Mouse (Mus musculus): ENCODE data around the gene Sugp1. TPM values are rescaled to one million over a fixed set of nuclear protein-coding genes. Genes with fewer than 3 reads are reported as not detected.

Gene Sugp1
- polyA plus RNA-seq, 1 experiment from 2014 or later: 37.0 TPM

DNA sequence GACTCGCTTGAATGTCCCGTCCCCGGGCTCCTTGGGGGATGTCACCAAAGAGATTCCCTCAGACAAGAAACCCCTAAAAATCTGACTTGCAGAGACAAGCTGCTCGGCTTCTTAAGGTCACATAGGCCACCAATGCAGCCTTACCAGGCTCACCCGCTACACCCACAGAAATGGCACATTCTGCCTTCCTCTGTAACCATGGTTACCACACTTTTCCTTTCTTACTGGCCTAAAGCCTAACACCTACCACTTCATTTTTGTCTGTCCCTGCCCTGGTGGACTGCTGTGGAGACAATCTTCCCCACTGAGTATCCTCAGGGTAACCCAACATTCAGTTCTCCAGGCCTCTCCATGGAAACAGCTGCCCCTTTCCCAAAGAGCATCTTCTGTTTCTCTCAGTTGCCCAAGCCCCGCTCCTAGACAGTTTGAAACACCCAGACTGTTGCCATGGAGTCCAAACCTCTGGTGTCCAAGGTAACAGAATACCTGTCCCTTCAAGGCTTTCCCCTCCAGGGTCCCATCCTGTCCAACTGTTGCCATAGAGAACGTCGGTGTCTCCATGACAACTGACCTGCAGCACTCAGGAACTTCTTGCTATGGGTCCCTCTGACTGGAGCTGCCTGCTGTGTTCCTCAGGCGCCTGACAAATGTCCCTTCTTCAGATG is 46.8 kb downstream of the Sugp1 start:
- H3K27ac ChIP-seq (ENCODE audit: low read length): no peak overlapping the region
- 59% methylated on average over 9 of the region's 9 CpGs for WGBS
- peaks cover 7% of the 10 kb centered on the region for H3K4me1 ChIP-seq (ENCODE audit: control insufficient read depth, insufficient read depth, low read length)
- ATAC-seq: no peak
- H3K27me3 ChIP-seq (replicated peaks; ENCODE audit: control insufficient read depth, insufficient read depth, low read length): peaks cover 65% of the 10 kb centered on the region
- no peak overlapping the region for H3K9ac ChIP-seq (ENCODE audit: low read depth, low read length)
- H3K36me3 ChIP-seq (ENCODE audit: control insufficient read depth, insufficient read depth, low read length): no peaks in the 10 kb centered on the region
- H3K9me3 ChIP-seq (ENCODE audit: control insufficient read depth, low read length): no peaks in the 10 kb centered on the region
- no peak overlapping the region for H3K4me3 ChIP-seq (ENCODE audit: low read length)
- no peak overlapping the region for H3K4me2 ChIP-seq (ENCODE audit: low read depth, low read length)

DNA sequence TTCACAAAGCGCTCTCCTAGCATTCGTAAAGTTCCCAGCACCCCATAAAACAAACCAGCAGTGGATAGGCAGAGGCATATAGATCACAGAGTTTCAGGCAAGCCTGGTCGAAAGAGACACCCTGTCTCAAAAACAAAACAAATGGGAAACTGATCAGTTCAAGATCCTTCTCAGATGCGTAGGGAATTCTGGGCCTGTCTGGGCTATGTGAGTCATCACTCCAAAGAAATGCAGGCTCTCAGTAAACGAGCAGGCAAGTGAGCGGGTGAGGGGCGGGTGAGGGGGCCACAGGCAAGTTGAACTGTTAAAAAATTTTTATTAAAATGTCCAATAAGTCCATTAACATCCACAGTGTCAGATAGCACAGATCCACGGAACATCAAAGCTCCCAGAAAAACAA is 50.2 kb downstream of the Sugp1 start:
- no peaks in the 10 kb centered on the region for H3K36me3 ChIP-seq (ENCODE audit: control insufficient read depth, insufficient read depth, low read length)
- no peak overlapping the region for H3K4me3 ChIP-seq (ENCODE audit: low read length)
- no peak overlapping the region for H3K27ac ChIP-seq (ENCODE audit: low read length)
- H3K27me3 ChIP-seq (replicated peaks; ENCODE audit: control insufficient read depth, insufficient read depth, low read length): peaks cover 31% of the 10 kb centered on the region
- no peak overlapping the region for H3K9ac ChIP-seq (ENCODE audit: low read depth, low read length)
- ATAC-seq: no peak
- H3K4me2 ChIP-seq (ENCODE audit: low read depth, low read length): no peak overlapping the region
- 58% methylated on average over 8 of the region's 8 CpGs for WGBS
- H3K4me1 ChIP-seq (ENCODE audit: control insufficient read depth, insufficient read depth, low read length): peaks cover 4% of the 10 kb centered on the region; the same call in 1 of the 2 replicates
- no peaks in the 10 kb centered on the region for H3K9me3 ChIP-seq (ENCODE audit: control insufficient read depth, low read length)

DNA sequence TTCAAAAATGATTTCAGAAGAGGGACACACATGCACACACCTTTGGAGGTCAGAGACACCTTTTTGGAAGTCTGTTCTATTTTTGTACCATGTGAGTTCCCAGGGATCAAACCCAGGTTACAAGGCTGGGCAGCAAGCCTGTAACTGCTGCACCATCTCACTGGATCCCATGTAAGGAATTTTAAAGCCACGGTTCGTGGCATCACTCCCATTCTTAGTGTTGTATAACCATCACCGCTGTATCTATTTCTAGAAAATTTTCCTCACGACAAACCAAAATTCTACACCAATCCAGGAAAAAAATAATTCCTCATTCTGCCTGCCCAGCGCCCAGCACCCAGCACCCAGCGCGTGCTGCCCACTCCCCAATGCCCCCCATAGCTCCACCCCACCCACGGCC is 56.7 kb downstream of the Sugp1 start:
- Histone ChIP-seq H3K27me3 (replicated peaks; ENCODE audit: control insufficient read depth, insufficient read depth, low read length) (no peaks in the 10 kb centered on the region), H3K27ac (ENCODE audit: low read length) (no peak overlapping the region), H3K36me3 (ENCODE audit: control insufficient read depth, insufficient read depth, low read length) (no peaks in the 10 kb centered on the region), H3K9me3 (ENCODE audit: control insufficient read depth, low read length) (no peaks in the 10 kb centered on the region), H3K9ac (ENCODE audit: low read depth, low read length) (no peak overlapping the region), H3K4me2 (ENCODE audit: low read depth, low read length) (no peak overlapping the region), H3K4me1 (ENCODE audit: control insufficient read depth, insufficient read depth, low read length) (no peaks in the 10 kb centered on the region), H3K4me3 (ENCODE audit: low read length) (no peak overlapping the region)
- 68% methylated on average over 8 of the region's 8 CpGs for WGBS
- ATAC-seq: no peak

DNA sequence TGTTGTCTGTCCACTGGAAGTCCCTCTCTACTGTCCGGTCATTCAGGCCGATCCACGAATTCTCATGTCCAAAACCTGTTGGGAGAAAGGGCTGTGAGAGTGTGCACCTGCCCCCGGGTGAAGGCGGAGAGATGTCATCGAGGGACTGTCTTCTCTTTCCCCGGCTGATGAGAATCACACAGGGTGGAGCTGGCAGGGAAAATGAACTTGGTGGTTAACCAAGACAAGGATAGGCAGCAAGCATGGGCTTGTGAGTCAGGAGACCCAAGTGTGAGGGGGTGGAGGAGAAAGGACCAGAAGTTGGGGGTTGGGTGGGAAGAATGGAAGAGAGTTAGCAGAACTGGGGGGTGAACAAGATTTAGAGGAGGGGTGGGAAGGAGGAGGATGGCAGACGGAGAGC is 57.6 kb downstream of the Sugp1 start:
- Histone ChIP-seq H3K27ac (ENCODE audit: low read length) (no peak overlapping the region), H3K27me3 (replicated peaks; ENCODE audit: control insufficient read depth, insufficient read depth, low read length) (no peaks in the 10 kb centered on the region), H3K9ac (ENCODE audit: low read depth, low read length) (no peak overlapping the region), H3K4me3 (ENCODE audit: low read length) (no peak overlapping the region), H3K4me2 (ENCODE audit: low read depth, low read length) (no peak overlapping the region), H3K4me1 (ENCODE audit: control insufficient read depth, insufficient read depth, low read length) (no peaks in the 10 kb centered on the region), H3K9me3 (ENCODE audit: control insufficient read depth, low read length) (no peaks in the 10 kb centered on the region), H3K36me3 (ENCODE audit: control insufficient read depth, insufficient read depth, low read length) (no peaks in the 10 kb centered on the region)
- no peak for ATAC-seq
- 80% methylated on average over 8 of the region's 8 CpGs for WGBS

DNA sequence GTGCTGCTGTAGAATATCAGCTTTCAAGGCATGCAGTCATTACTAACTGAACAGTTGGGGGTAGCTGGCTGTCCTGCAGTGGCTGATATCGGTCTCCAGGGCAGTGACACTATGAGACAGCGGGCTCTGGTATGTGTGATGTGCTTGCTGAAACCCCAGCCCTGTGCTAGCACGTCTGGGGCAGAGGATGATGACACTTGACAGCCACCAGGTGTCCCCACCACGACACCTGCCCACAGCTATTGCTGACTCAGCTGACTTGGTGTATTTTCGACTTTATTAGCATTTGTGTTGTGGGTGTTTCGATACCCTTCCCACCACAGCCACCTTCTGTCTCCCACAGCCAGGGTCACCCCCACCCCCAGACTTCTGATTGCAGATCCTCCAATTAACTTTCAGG is 61.9 kb downstream of the Sugp1 start:
- no peak overlapping the region for H3K27ac ChIP-seq (ENCODE audit: low read length)
- H3K27me3 ChIP-seq (replicated peaks; ENCODE audit: control insufficient read depth, insufficient read depth, low read length): no peaks in the 10 kb centered on the region; the same call in 1 of the 2 replicates
- ATAC-seq: peak; percentile 46; the same call in 1 of the 2 replicates
- no peak overlapping the region for H3K9ac ChIP-seq (ENCODE audit: low read depth, low read length)
- no peaks in the 10 kb centered on the region for H3K9me3 ChIP-seq (ENCODE audit: control insufficient read depth, low read length)
- no peak overlapping the region for H3K4me3 ChIP-seq (ENCODE audit: low read length)
- no peak overlapping the region for H3K4me2 ChIP-seq (ENCODE audit: low read depth, low read length)
- H3K4me1 ChIP-seq (ENCODE audit: control insufficient read depth, insufficient read depth, low read length): no peaks in the 10 kb centered on the region
- H3K36me3 ChIP-seq (ENCODE audit: control insufficient read depth, insufficient read depth, low read length): no peaks in the 10 kb centered on the region
- 14% methylated on average over 6 of the region's 6 CpGs for WGBS

DNA sequence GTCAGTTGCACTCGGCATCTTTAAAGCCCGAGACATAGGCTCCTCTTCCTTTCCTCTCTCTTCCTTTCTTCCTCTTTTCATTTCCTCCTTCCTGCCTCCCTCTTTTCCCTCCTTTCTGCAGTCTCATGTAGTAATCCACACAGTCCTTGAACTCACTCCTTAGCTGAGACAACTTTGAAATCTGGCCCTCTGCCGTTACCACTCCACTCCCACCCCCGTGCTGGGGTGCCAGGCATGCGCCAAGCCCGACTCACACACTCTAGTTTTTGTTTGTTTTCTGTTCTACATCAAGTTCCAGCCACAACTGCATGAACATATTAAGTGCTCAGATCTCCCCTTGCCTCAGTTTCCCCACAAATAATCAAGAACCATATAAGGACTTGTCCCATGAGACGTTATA is 62.3 kb downstream of the Sugp1 start:
- WGBS: 75% methylated on average over 7 of the region's 7 CpGs
- no peaks in the 10 kb centered on the region for H3K9me3 ChIP-seq (ENCODE audit: control insufficient read depth, low read length)

DNA sequence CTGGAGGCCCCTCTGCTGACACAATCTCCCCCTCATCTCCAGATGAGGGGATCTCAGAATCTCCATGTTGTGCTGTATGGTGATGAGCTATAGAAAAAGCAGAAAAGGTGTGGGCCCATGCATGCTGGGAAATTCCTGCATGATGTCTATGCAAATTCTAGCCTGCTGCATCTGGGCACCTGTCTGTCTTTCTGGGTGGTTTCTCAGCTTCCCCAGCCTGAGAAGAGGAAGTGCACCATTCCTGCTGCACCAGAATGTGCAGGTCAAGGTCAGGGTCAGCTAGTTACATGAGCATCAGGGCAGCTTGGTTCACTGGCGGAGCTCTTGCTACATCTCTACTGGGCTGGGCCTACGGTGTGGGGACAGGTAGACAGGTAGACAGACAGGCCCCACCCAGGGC is 67.8 kb downstream of the Sugp1 start:
- Histone ChIP-seq H3K4me1 (ENCODE audit: control insufficient read depth, insufficient read depth, low read length) (no peaks in the 10 kb centered on the region), H3K4me3 (ENCODE audit: low read length) (no peak overlapping the region), H3K27me3 (replicated peaks; ENCODE audit: control insufficient read depth, insufficient read depth, low read length) (peaks cover 47% of the 10 kb centered on the region), H3K9me3 (ENCODE audit: control insufficient read depth, low read length) (no peaks in the 10 kb centered on the region), H3K9ac (ENCODE audit: low read depth, low read length) (no peak overlapping the region), H3K4me2 (ENCODE audit: low read depth, low read length) (no peak overlapping the region), H3K36me3 (ENCODE audit: control insufficient read depth, insufficient read depth, low read length) (no peaks in the 10 kb centered on the region), H3K27ac (ENCODE audit: low read length) (no peak overlapping the region)
- no peak for ATAC-seq
- WGBS: 89% methylated on average over 2 of the region's 2 CpGs

More for the DNA sequence above, 62.3 kb downstream of the Sugp1 start:
- Histone ChIP-seq H3K4me3 (ENCODE audit: low read length) (no peak overlapping the region), H3K4me2 (ENCODE audit: low read depth, low read length) (no peak overlapping the region), H3K36me3 (ENCODE audit: control insufficient read depth, insufficient read depth, low read length) (no peaks in the 10 kb centered on the region), H3K9ac (ENCODE audit: low read depth, low read length) (no peak overlapping the region), H3K27ac (ENCODE audit: low read length) (no peak overlapping the region), H3K4me1 (ENCODE audit: control insufficient read depth, insufficient read depth, low read length) (no peaks in the 10 kb centered on the region), H3K27me3 (replicated peaks; ENCODE audit: control insufficient read depth, insufficient read depth, low read length) (no peaks in the 10 kb centered on the region; the same call in 1 of the 2 replicates)
- no peak for ATAC-seq

DNA sequence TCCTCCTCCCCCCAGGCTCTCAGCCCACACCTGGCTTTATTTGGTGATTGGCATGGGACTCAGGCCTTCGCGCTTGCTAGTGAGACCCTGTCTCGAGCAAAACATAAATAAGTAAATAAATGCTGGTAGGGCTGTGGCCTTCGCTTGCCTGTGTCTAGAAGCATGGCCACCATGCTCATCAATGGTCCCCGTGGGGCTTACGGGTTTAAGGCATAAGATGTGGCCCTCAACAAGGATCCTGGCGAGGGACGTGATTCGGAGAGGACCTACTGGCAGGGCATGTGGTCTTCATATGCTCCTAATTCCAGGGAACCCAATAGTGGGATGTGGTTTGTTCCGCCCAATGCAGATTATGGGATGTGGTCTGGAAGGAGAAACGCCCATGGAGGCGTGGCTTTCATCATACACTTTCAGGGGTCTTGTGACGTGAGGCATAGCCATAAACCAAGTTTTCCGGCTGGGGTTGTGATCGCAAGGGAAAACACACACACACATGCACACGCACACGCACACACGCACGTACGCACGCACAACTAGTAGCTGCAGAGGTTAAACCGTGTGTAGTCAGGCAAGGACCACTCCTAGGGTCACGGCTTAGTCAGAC is 68.7 kb downstream of the Sugp1 start:
- Histone ChIP-seq H3K9me3 (ENCODE audit: control insufficient read depth, low read length) (no peaks in the 10 kb centered on the region), H3K36me3 (ENCODE audit: control insufficient read depth, insufficient read depth, low read length) (no peaks in the 10 kb centered on the region), H3K27me3 (replicated peaks; ENCODE audit: control insufficient read depth, insufficient read depth, low read length) (peaks cover 47% of the 10 kb centered on the region), H3K4me2 (ENCODE audit: low read depth, low read length) (no peak overlapping the region), H3K9ac (ENCODE audit: low read depth, low read length) (no peak overlapping the region), H3K27ac (ENCODE audit: low read length) (no peak overlapping the region), H3K4me1 (ENCODE audit: control insufficient read depth, insufficient read depth, low read length) (no peaks in the 10 kb centered on the region), H3K4me3 (ENCODE audit: low read length) (no peak overlapping the region)
- ATAC-seq: no peak
- 45% methylated on average over 23 of the region's 23 CpGs for WGBS

DNA sequence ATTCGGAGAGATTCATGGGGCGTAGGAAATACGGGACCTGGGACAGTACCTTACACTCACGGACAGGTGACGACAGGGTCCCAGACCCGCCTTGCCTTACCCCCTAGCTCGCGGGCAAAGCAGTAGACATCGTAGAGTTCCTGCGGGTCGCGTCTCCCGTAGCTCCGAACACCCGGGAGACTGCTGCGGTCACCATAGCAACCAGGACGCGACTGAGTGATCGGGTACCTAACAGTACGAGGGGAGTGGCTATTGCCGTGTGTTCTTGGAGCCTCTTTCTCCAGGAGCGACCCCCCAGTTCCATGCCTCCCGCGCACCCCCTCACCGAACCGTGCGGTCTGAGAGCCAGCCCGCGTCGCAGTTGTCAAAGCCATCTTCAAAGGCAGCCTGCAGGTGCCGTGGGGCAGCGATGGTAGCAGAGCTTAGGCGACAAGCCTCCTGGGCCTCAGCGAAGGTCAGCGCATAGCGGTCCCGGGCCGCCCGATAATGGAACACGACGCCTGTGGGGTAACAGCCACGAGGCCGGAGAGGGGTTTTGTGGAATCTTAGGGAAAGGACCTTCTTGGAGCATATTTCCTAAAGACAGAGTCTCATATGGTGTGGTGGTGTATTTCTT is 69.9 kb downstream of the Sugp1 start:
- Histone ChIP-seq H3K36me3 (ENCODE audit: control insufficient read depth, insufficient read depth, low read length) (no peaks in the 10 kb centered on the region), H3K9me3 (ENCODE audit: control insufficient read depth, low read length) (no peaks in the 10 kb centered on the region), H3K27ac (ENCODE audit: low read length) (no peak overlapping the region), H3K4me3 (ENCODE audit: low read length) (no peak overlapping the region), H3K9ac (ENCODE audit: low read depth, low read length) (no peak overlapping the region), H3K4me1 (ENCODE audit: control insufficient read depth, insufficient read depth, low read length) (no peaks in the 10 kb centered on the region), H3K4me2 (ENCODE audit: low read depth, low read length) (no peak overlapping the region), H3K27me3 (replicated peaks; ENCODE audit: control insufficient read depth, insufficient read depth, low read length) (peaks cover 52% of the 10 kb centered on the region)
- WGBS: 7% methylated on average over 43 of the region's 43 CpGs
- ATAC-seq: no peak
